In the genomic region with DNA sequence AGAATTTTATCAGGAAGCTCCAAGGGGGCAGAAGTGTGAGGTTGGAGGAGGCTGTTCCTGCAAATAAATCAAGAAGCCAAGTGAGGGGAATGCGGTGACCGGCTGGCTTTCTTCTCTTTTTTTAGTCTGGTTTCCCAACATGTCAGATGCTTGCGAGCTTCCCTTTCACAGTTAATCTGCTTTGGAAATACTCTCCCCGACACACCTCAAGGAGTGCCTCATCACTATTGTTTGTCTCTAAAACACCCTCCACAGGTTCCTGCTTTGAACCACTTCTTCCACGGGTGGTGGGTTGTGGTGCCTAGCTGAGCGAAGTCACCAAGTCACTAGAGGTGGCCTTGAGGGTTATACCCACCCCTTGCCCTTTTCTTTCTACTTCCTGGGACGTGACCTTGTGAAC, we compare ENCODE assay signal across 20 mouse cellular contexts. TPM values are rescaled to one million over a fixed set of nuclear protein-coding genes. Genes with fewer than 3 reads are reported as not detected.
DNase-seq lines count a peak whose midpoint lies in the region; ATAC-seq lines count a peak whose summit lies in the region.
"Had no signal": no experiment of that assay in that cellular context is flagged by ENCODE, and none has a peak within 500 bp of the region (broad histone marks: within the 10 kb centered on the region; RNA-seq: fewer than 3 reads in every experiment).

No protein-coding gene starts in this region.

- peak; percentile 63 for ATAC-seq in megakaryocyte, adult 5-6 weeks (ENCODE audit: poor library complexity, severe bottlenecking)
- ATAC-seq: forebrain, embryonic 15.5 days; intestine, embryonic 15.5 days had no signal

- DNase-seq in heart, adult 11 months, result peak; percentile 61
- DNase-seq in heart, postnatal 25 days (ENCODE audit: low spot score), result no peak
- peak; percentile 73 for DNase-seq in R1 (ENCODE audit: low read depth, low spot score)
- DNase-seq in thymus, postnatal 14 days, result no peak
- DNase-seq in layer of hippocampus, postnatal 36 days, result no peak
- DNase-seq: adrenal gland, postnatal 10 days; adrenal gland, postnatal 36 days; B cell, adult 2 months; cerebellum, adult 18-20 months; cerebellum, adult 9-10 months; cerebellum, postnatal 25 days; gastrocnemius, postnatal 25 days; heart, postnatal 14 days; kidney, adult 11 months had no signal

- intact Hi-C loops in heart, postnatal 25 days (cut with DNase I), result loop anchor here (5.0 kb wide), 1 partner anchor 1109 kb away; no protein-coding TSS in a partner anchor

RNA-seq across cellular contexts. Expression of gene Tfap2a, which starts 18.2 kb away (rescaled TPM):
- under 1 TPM; 0.14 to 0.23 TPM for total RNA-seq in heart, postnatal 25 days (2021)
- 0.36 TPM in 1 of 2 replicates, not detected in the other for total RNA-seq in megakaryocyte, adult 5-6 weeks (2015)
- 0.07 TPM in 1 of 2 replicates, not detected in the other for total RNA-seq in megakaryocyte, adult 5-6 weeks (2017)
- under 1 TPM; 0.40 to 0.42 TPM for total RNA-seq in layer of hippocampus, postnatal 36 days (2021)
- total RNA-seq: CH12.LX; gastrocnemius, postnatal 25 days; hematopoietic stem cell, adult 5-6 weeks; MEL had no signal

Comparison
In these comparisons a context has a peak if more than half of its experiments do, and no peak if none do; other contexts are left out.
1. DNase-seq: peak in heart, adult 11 months (single experiment) and R1 (single experiment); none in heart, postnatal 25 days (single experiment), thymus, postnatal 14 days (single experiment) and layer of hippocampus, postnatal 36 days (0 of 2).